Mouse (Mus musculus) kidney, postnatal 10 days (tissue): ENCODE results near the gene D930048N14Rik.

Experiments
- DNase-seq: peaks from one replicate; pipeline ENCODE4 v3.0.0; 2021; ENCODE audit warnings: mixed read lengths

D930048N14Rik gene

DNA sequence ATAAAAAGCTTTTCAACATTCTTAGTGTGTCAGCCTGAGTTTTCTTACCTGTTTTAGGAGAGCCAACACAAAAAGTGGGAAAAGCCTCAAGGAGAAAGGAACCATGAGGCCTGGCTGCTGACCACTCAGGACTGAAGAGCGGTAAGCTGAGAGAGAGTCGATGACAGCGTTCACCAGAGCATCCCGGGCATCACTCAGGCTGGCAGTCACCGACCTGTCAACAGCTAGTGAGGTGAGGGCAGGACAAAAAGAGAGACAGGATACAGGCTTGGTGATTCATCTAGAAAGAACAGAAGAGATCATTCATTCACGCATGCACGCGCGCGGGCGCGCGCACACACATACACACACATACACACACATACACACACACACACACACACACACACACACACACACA, 56.3 kb downstream of the D930048N14Rik start:
- no peak for DNase-seq
